Mouse (Mus musculus) erythroblast, adult 5-6 weeks (primary cell): Measurements from ENCODE around the gene Hnf1a. TPM values are rescaled to one million over a fixed set of nuclear protein-coding genes. Genes with fewer than 3 reads are reported as not detected.
A peak's percentile ranks its signal among the peaks of the same experiment; 100 is the strongest.

ENCODE experiments used
- ATAC-seq: replicated peaks from 2 replicates; pipeline ENCODE4 v1.8.0; 2016; ENCODE audit warnings: moderate number of reproducible peaks, mild to moderate bottlenecking, moderate TSS enrichment, inconsistent platforms; ENCODE audit not compliant: poor library complexity, low FRiP score, severe bottlenecking
- total RNA-seq, 2 experiments: library from RNA; stranded (forward) in 1 of 2; stranded (reverse) in 1 of 2; fragments of 150-400 nt in 1 of 2; fragments of 200-764, 138-1000 nt in 1 of 2; gene quantifications; 2 replicates each; pipeline versions ENCODE4 v1.2.3 to v1.2.4; 2015 to 2017; ENCODE audit warnings: low replicate concordance in 2 of 2

Hnf1a gene
- not detected in 2 replicates for total RNA-seq (2015; ENCODE audit: low replicate concordance)
- total RNA-seq (2017; ENCODE audit: low replicate concordance) = not detected in 2 replicates

GRCm38 (mm10) chr5:114970824-114971227 is at the start of gene Hnf1a:
Gene Hnf1a (minus strand): TSS chr5:114971094.
- ATAC-seq = no peak

DNA sequence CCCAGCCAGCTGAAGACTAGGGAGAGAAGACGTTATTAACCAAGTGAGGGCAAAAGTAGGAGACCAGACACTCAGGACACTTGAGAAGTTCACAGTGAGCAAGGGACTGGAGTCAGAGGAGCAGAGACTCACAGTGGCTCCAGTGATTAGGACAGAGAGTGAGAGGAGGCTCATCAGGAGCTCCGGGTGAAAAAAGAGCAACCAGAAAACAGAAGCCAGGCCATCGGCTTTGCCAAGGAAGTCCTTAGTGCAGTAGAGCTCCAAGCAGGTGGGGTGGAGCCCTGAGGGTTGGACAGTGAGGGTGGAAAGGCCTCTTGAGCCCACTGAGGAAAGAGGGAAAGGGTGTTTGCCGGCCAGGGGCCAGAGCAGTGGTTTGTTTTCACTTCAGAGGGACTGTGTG is 47.9 kb upstream of the Hnf1a start:
- ATAC-seq = peak; percentile 53

DNA sequence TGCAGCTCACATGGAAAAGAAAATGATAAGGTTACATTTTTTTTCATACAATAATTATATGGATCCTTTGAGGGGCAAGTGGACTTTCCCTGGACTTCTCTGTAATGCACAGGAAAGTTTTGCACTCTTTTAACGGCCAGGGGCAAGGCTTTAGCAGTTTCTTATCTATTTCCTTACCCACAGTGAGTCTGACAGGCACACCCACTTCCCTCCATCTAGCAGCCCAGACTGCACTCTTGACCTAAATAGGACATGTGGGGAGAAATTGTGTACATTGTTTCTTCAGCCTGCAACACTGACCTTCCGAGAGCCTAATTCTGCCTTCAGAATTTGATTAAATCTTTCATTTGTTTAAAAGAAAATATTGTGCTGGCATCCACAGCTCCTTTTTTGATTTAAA is 47.4 kb upstream of the Hnf1a start:
- ATAC-seq = peak; percentile 87

DNA sequence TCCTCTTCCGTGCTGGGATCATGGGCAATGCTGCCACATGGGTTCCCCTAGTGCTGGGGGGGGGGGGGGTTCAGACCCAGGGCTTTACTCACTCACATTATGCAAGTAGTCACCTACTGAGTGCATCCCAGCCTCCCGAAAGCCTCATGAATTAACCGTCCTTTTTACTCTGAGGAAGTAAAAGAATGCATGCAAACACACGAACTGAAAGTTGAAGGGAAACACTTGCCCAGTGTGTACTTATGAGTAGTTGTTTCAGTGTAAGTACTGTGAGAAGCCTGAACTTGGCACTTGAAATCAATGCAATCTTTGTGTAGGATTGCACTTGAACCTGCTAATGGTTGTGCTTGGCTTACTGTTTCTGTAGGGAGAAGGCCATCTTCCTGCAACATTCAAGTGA is 44.2 kb upstream of the Hnf1a start:
- no peak for ATAC-seq

- ATAC-seq = no peak
These were observed 43.7 kb upstream of the Hnf1a start for GRCm38 (mm10) chr5:115014570-115014969.

DNA sequence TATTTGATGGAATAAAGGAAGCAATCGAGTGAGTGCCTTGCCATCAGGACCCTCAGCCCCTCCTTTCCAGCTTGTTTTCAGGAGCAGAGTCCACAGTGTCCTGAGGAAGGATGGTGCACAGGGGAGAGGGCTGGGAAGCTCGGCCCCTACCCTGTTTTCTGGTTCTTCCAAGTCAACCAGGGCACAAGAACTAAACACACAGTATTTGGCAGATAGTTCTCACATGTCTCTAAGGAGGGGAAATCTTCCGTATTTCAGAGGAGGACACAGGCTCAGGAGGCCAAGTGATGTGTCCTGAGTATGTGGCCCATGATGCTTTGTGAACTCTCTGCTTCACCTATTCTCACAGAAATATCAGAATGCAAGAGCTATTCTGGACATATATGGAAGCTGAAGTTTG is 42.5 kb upstream of the Hnf1a start:
- no peak for ATAC-seq

DNA sequence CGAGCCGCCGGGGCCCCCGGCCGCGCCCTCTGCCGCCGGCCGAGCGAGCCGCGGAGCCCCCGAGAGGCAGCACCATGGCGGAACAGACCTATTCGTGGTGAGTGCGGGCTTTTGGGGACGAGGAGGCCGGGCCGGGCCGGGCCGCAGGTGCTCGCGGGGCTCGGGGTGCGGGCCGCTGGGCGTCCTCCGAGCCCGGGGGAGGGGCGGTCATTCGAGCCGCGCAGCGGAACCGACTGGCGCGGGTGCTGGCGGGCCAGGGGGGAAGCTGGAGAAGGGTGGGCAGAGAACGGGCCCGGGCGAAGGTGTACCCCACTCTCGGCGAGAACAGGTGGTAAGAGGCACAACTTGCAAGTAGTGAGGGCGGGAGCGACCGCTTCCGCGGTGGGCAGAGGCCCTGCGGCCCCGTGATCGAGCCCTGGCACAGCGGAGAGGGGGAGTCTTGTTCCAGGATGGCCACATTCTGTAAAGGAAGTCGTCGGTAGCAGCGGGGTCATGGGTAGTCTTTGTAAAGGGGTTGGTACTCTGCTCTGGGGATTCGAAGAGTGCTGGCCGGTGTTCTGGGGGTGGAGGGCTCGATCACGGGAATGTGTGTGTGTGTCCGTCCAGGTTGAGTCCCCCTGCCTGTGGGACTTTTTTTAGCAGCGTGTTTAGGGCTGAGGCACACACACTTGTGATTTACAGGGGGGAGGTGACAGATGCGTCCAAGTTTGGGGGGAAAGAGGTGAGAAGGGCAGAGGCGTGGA is 40.8 kb upstream of the Hnf1a start:
- ATAC-seq = peak; percentile 50

- no peak for ATAC-seq
These were observed 40.3 kb upstream of the Hnf1a start for GRCm38 (mm10) chr5:115011217-115011518.

DNA sequence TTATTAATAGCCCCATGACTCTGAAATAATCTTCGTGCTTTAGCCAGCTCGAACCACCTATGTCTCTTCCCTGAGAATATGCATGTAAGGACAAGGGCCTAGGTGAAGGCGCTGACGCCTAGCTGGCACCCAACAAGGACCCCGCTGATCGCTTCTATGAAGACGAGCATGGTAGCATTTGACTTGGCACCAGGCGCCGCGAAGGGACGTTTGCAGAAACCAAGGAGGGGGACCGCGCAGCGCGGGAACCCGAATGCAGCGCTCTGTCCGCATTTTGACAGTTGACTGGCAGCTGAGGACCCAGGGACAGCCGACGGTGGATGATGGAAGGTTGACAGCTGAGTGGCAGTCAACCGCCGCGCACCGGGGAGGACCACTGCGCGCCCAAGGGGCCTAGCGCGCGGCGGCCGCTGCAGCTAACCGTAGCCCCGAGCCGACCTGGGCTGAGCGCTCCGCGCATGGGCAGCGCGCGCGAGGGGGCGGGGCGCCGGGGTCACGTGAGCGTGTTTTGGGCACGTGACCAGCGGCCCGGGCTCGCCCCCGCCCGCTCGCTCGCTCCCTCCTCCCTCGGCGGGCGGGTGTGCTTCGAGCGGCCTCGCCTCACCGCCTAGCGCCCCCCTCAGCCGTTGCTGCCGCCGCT is 39.8 kb upstream of the Hnf1a start, which contains the start of gene Sppl3:
Sppl3 (plus strand) TSS at position 561 of the 640 bp plus-strand sequence.
- ATAC-seq = peak; percentile 67

DNA sequence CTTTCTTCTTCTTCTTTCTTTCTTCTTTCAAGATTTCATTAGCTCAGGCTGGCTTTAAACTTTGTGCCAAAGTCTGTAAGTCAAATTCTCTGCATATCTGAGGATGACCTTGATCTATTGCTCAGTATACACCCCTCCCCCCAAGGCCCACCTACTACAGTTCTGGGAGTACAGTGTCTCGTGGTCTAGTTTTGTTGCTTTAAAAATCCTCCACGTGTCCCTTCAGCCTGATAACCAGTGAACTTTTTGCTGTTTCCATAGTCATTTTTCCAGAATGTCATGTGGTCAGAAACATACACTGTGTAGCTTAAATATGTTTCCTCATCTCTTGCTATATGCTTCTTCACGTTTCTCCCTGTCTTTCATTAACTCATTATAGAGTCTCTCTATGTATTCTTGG is 39.1 kb upstream of the Hnf1a start:
- no peak for ATAC-seq

- no peak for ATAC-seq
These were observed 38.2 kb upstream of the Hnf1a start for GRCm38 (mm10) chr5:115009143-115009542.

DNA sequence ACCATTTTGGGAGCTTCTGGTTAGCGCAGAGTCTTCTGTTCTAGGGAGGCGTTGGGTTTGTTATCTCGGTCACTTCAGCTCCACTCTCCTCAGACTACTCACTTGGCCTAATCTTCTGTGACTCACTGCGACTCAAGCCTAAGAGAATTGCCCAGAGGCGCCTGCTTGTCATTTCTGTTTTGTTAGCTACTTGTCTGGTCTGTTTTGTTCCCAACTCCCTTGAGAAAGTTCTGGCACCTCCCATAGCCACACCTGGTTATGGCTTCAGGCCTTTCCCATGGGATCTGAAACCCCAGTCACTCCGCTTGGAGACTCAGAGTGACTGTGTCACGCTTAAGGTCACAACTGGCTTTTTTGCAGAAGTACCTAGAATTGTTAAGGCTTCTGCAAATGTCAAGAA is 37.4 kb upstream of the Hnf1a start:
- no peak for ATAC-seq

- no peak for ATAC-seq
These were observed 36.9 kb upstream of the Hnf1a start for GRCm38 (mm10) chr5:115007768-115008167.

- no peak for ATAC-seq
These were observed 32.5 kb upstream of the Hnf1a start for GRCm38 (mm10) chr5:115003224-115003873.

DNA sequence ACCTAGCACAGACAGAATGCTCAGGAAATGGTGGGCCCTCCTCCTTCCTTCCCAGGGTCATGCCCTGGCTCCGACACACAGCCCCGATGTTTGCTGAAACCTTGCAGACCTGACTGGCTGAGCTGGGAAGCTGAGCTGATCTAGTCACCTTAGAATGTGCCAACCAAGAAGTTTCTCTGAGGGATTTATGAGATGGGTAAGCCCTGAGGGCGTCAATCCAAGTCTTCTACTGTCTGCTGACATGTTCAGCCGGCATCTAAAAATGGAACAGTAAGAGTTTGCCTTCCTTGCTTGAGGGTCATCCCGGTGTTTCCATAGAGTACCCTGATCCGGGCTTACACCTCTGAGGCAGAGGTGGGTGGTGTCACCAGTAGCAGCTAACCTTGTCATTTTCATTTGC is 31.9 kb upstream of the Hnf1a start:
- ATAC-seq = no peak

- ATAC-seq = no peak
These were observed 30.6 kb upstream of the Hnf1a start for GRCm38 (mm10) chr5:115001464-115001863.

- no peak for ATAC-seq
These were observed 29.6 kb upstream of the Hnf1a start for GRCm38 (mm10) chr5:115000503-115000902.

GRCm38 (mm10) chr5:114997327-114997726 is 26.4 kb upstream of the Hnf1a start:
- ATAC-seq = no peak

- ATAC-seq = no peak
These were observed 25.6 kb upstream of the Hnf1a start for GRCm38 (mm10) chr5:114996447-114996846.

DNA sequence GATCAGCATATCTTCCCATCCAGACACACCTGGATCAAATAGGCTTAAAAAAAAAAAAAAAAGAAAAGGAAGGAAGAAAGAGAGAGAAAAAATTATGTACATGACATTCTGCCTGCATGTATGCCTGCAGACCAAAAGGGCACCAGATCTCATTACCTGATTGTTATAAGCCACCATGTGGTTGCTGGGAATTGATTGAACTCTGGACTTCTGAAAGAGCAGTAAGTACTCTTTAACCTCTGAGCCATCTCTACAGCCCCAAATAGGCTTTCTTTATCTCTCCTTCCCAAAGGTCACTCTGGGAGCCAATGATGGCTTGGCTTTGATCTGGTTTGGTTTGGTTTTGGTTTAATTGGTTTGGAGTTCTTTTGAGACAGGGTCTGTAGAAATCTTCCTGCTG is 14.2 kb upstream of the Hnf1a start:
- no peak for ATAC-seq

DNA sequence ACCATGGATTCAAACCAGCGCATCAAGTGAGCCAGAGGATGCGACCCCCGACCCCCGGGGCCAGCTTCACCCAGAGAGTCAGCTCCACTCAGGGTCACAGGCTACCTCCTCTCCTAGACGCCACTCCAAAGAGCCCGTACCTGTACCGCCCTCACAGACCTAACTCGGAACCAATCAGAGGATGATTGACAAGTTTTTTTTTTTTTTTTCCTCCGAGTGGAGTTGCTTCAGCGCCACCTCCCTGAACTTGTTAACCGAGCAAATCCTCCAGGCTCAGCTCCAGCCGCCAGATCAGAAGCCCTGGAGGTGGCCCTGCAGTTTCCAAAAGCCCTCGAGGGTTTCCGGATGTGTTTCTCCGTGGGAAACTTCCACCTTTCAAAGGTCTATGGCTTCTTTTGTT is 11.1 kb upstream of the Hnf1a start:
- no peak for ATAC-seq
